Comparison of ENCODE assay signal across 10 mouse cellular contexts in the genomic region with DNA sequence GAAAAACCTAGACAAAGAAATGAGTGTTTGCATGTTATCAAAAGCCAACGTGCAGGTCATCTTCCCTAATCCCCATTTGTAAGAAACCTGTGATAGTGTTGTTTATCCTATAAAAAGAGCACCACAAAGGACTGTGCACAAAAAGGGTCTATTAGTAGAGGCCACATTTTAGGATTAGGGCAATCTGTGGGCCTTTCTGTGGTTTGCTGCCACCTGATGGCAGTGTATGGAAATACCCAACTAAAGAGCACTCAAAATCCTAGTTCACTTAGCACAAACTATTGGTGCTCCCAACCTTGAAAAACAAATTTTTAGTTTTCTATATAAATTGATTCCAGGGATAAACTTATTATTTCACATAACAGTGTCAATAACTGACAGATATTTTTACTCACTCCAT. TPM values are rescaled to one million over a fixed set of nuclear protein-coding genes. Genes with fewer than 3 reads are reported as not detected.
DNase-seq lines count a peak whose midpoint lies in the region; ATAC-seq lines count a peak whose summit lies in the region.
"Had no signal": no experiment of that assay in that cellular context is flagged by ENCODE, and none has a peak within 500 bp of the region (broad histone marks: within the 10 kb centered on the region; RNA-seq: fewer than 3 reads in every experiment).

No protein-coding gene starts in this region.

- ATAC-seq in embryonic facial prominence, embryonic 11.5 days (replicated peaks; ENCODE audit: insufficient number of reproducible peaks, low FRiP score, low TSS enrichment, low read depth), result no peak

- no peaks in the 10 kb centered on the region for H3K27me3 ChIP-seq in embryonic facial prominence, embryonic 11.5 days (ENCODE audit: control insufficient read depth, insufficient read depth, low read length)
- no peaks in the 10 kb centered on the region for H3K27me3 ChIP-seq in embryonic facial prominence, embryonic 10.5 days (replicated peaks; ENCODE audit: low read depth, poor library complexity, severe bottlenecking)
- H3K27me3 ChIP-seq: stomach, embryonic 15.5 days had no signal

- no peaks in the 10 kb centered on the region for H3K4me1 ChIP-seq in embryonic facial prominence, embryonic 11.5 days (ENCODE audit: control insufficient read depth, insufficient read depth, low read length)
- no peaks in the 10 kb centered on the region for H3K4me1 ChIP-seq in embryonic facial prominence, embryonic 10.5 days
- H3K4me1 ChIP-seq: stomach, embryonic 15.5 days had no signal

- H3K27ac ChIP-seq in embryonic facial prominence, embryonic 11.5 days (replicated peaks; ENCODE audit: low read depth, low read length), result no peak overlapping the region
- H3K27ac ChIP-seq in embryonic facial prominence, embryonic 10.5 days (replicated peaks), result no peak overlapping the region
- H3K27ac ChIP-seq: macrophage; stomach, embryonic 15.5 days had no signal

- no peaks in the 10 kb centered on the region for H3K9me3 ChIP-seq in embryonic facial prominence, embryonic 11.5 days (replicated peaks; ENCODE audit: control insufficient read depth, low read length)
- no peaks in the 10 kb centered on the region for H3K9me3 ChIP-seq in embryonic facial prominence, embryonic 10.5 days
- H3K9me3 ChIP-seq: stomach, embryonic 15.5 days had no signal

- H3K4me3 ChIP-seq in embryonic facial prominence, embryonic 11.5 days (ENCODE audit: low read depth, low read length), result no peak overlapping the region
- H3K4me3 ChIP-seq in embryonic facial prominence, embryonic 10.5 days, result no peak overlapping the region
- H3K4me3 ChIP-seq: stomach, embryonic 15.5 days had no signal

- DNase-seq in embryonic facial prominence, embryonic 11.5 days (ENCODE audit: low spot score), result peak; percentile 49
- no peak for DNase-seq in embryonic facial prominence, embryonic 10.5 days (ENCODE audit: low spot score)
- peak; percentile 11 to 24 for DNase-seq in right cerebral cortex, adult 2 months (ENCODE audit: low spot score in 2 of 2)
- DNase-seq in right cerebral cortex, postnatal 4 days, result no peak
- peak; percentile 5 for DNase-seq in embryo, embryonic 9.5 days (ENCODE audit: extremely low spot score)
- DNase-seq in retina, embryonic 14.5 days (ENCODE audit: low spot score), result peak; percentile 56
- DNase-seq in yolk sac, embryonic 10.5 days (ENCODE audit: low spot score), result no peak
- DNase-seq in gastrocnemius, postnatal 4 days (ENCODE audit: low spot score in 2 of 2), result no peak

- no peak overlapping the region for H3K9ac ChIP-seq in embryonic facial prominence, embryonic 11.5 days (replicated peaks; ENCODE audit: low read length)
- H3K9ac ChIP-seq: stomach, embryonic 15.5 days had no signal

- 80% methylated on average over 1 of the region's 1 CpGs for WGBS in embryonic facial prominence, embryonic 11.5 days
- WGBS in embryonic facial prominence, embryonic 10.5 days, result 84% methylated on average over 1 of the region's 1 CpGs

- H3K36me3 ChIP-seq in embryonic facial prominence, embryonic 11.5 days (replicated peaks; ENCODE audit: control insufficient read depth, insufficient read depth, low read depth, low read length), result no peaks in the 10 kb centered on the region; the same call in 1 of the 2 replicates
- peaks cover 72% of the 10 kb centered on the region for H3K36me3 ChIP-seq in embryonic facial prominence, embryonic 10.5 days (replicated peaks)

- H3K4me2 ChIP-seq in embryonic facial prominence, embryonic 11.5 days (ENCODE audit: low read depth, low read length), result no peak overlapping the region
- H3K4me2 ChIP-seq: stomach, embryonic 15.5 days had no signal

RNA-seq across cellular contexts. Expression of a gene that starts 11.8 kb away (rescaled TPM):
- polyA plus RNA-seq in embryonic facial prominence, embryonic 11.5 days (2014; fragmentation: Nextera tagmentation; extraction: Ambion mirVana), result 63.7 and 69.7 TPM in 2 replicates
- polyA plus RNA-seq in embryonic facial prominence, embryonic 10.5 days (2016; fragmentation: Nextera tagmentation; extraction: Ambion mirVana), result 63.0 and 66.9 TPM in 2 replicates
- total RNA-seq in gastrocnemius, postnatal 4 days (2021), result 10 to 100 TPM; 50.5 to 56.8 TPM

RNA-seq across cellular contexts. Expression of a gene that starts 12.0 kb away (rescaled TPM):
- polyA plus RNA-seq in embryonic facial prominence, embryonic 11.5 days (2014; fragmentation: Nextera tagmentation; extraction: Ambion mirVana), result 12.6 and 13.1 TPM in 2 replicates
- polyA plus RNA-seq in embryonic facial prominence, embryonic 10.5 days (2016; fragmentation: Nextera tagmentation; extraction: Ambion mirVana), result 13.2 and 14.8 TPM in 2 replicates
- total RNA-seq in gastrocnemius, postnatal 4 days (2021), result 1 to 10 TPM; 5.0 to 5.2 TPM

RNA-seq across cellular contexts. Expression of a gene that starts 48.4 kb away (rescaled TPM):
- 33.4 and 33.8 TPM in 2 replicates for polyA plus RNA-seq in embryonic facial prominence, embryonic 11.5 days (2014; fragmentation: Nextera tagmentation; extraction: Ambion mirVana)
- 23.2 and 27.0 TPM in 2 replicates for polyA plus RNA-seq in embryonic facial prominence, embryonic 10.5 days (2016; fragmentation: Nextera tagmentation; extraction: Ambion mirVana)
- 10 to 100 TPM; 38.1 to 40.2 TPM for total RNA-seq in gastrocnemius, postnatal 4 days (2021)

Comparison
In these comparisons a context has a peak if more than half of its experiments do, and no peak if none do; other contexts are left out.
1. DNase-seq: peak in embryonic facial prominence, embryonic 11.5 days (single experiment), right cerebral cortex, adult 2 months (2 of 2), embryo, embryonic 9.5 days (single experiment) and retina, embryonic 14.5 days (single experiment); none in embryonic facial prominence, embryonic 10.5 days (single experiment), right cerebral cortex, postnatal 4 days (single experiment), yolk sac, embryonic 10.5 days (single experiment) and gastrocnemius, postnatal 4 days (0 of 2).